Mouse (Mus musculus): ENCODE data around the gene Hps6.

GRCm38 (mm10) chr19:46016023-46016422 lies 12.7 kb downstream of the Hps6 start:
- no peak for TF ChIP-seq POLR2A (IDR thresholded peaks at IDR 0.05; ENCODE audit: borderline replicate concordance, extremely low read depth, low read depth, low read length)
- TF ChIP-seq CTCF (IDR thresholded peaks at IDR 0.05; ENCODE audit: insufficient read depth, low read length), result no peak

Measured in lung, adult 2 months (tissue).